Mouse (Mus musculus) forebrain, embryonic 11.5 days (tissue): ENCODE results near the gene Pitpnm2. TPM values are rescaled to one million over a fixed set of nuclear protein-coding genes. Genes with fewer than 3 reads are reported as not detected.

Experiments used
- ATAC-seq: fragments of 200-750 bp; cut with Nextera tagmentation; replicated peaks from 2 replicates; pipeline ENCODE4 v1.8.0; 2017; ENCODE audit warnings: moderate TSS enrichment; ENCODE audit not compliant: low FRiP score
- DNase-seq: peaks from one replicate; pipeline ENCODE4 v3.0.0-alpha.2; 2017; ENCODE audit warnings: low spot score
- H3K27ac ChIP-seq: fragments of 300-500 bp; sonication (generic); 2 replicates; pipeline ENCODE4 v1.5.1; 2014; ENCODE audit warnings: low read depth, low read length
- H3K27me3 ChIP-seq: fragments of 300-500 bp; sonication (generic); 2 replicates; pipeline ENCODE4 v1.6.1; 2014; ENCODE audit warnings: mild to moderate bottlenecking, low read length, mixed read lengths; ENCODE audit not compliant: control insufficient read depth, insufficient read depth
- H3K36me3 ChIP-seq: fragments of 300-500 bp; sonication (generic); 2 replicates; pipeline ENCODE4 v1.6.1; 2014; ENCODE audit warnings: mild to moderate bottlenecking, low read length, moderate library complexity, mixed read lengths; ENCODE audit not compliant: control insufficient read depth, insufficient read depth
- H3K4me1 ChIP-seq: fragments of 300-500 bp; sonication (generic); replicated peaks from 2 replicates; pipeline ENCODE4 v1.6.1; 2014; ENCODE audit warnings: low read length, mixed read lengths; ENCODE audit not compliant: control insufficient read depth, insufficient read depth
- H3K4me2 ChIP-seq: fragments of 300-500 bp; sonication (generic); 2 replicates; pipeline ENCODE4 v1.6.1; 2014; ENCODE audit warnings: low read depth, mild to moderate bottlenecking, low read length, moderate library complexity, mixed read lengths; ENCODE audit not compliant: severe bottlenecking
- H3K4me3 ChIP-seq: fragments of 300-500 bp; sonication (generic); 2 replicates; pipeline ENCODE4 v1.5.1; 2014; ENCODE audit warnings: low read depth, low read length
- H3K9ac ChIP-seq: fragments of 300-500 bp; sonication (generic); 2 replicates; pipeline ENCODE4 v1.6.1; 2014; ENCODE audit warnings: low read length
- H3K9me3 ChIP-seq: fragments of 300-500 bp; sonication (generic); 2 replicates; pipeline ENCODE4 v1.6.1; 2016; ENCODE audit warnings: low read length, mixed read lengths; ENCODE audit not compliant: control insufficient read depth
- WGBS: fragments of 180-500 bp; shearing (Covaris S2); extraction: QIAGEN DNeasy Blood & Tissue Kit; methylation state at CpG from one replicate; pipeline ENCODE4 v1.1.7; 2014; 5-methylcytosine and 5-hydroxymethylcytosine counted together
- polyA plus RNA-seq: library from polyadenylated mRNA; unstranded; fragments of >200 nt; fragmentation: Nextera tagmentation; extraction: Ambion mirVana; gene quantifications from 2 replicates; pipeline ENCODE4 v1.2.1, GENCODE M21; 2014

Pitpnm2 gene
- polyA plus RNA-seq, 1 experiment from 2014 or later: 6.8 TPM

DNA sequence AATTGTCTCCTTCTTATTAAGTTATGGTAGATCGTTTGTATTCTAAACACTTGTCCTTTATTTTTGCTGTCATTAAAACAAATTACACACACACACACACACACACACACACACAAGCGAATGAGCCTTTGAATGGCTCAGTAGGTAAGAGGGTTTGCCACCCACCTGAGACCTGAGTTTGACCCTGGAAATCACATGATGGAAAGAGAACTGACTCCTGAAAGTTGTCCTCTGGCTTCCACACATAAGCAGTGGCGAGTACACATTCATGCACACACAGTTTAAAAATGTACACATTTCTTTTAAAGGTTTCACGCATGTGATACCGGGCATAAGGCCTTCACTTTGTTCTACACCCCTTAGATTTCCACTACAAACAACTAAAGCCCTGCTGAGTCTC is 20.7 kb upstream of the Pitpnm2 start:
- no peaks in the 10 kb centered on the region; the same call in 1 of the 2 replicates for H3K36me3 ChIP-seq
- 92% methylated on average over 5 of the region's 5 CpGs for WGBS

GRCm38 (mm10) chr5:124269661-124270060 is 20.1 kb upstream of the Pitpnm2 start:
- Histone ChIP-seq H3K27ac (no peak overlapping the region), H3K9me3 (no peaks in the 10 kb centered on the region), H3K36me3 (no peaks in the 10 kb centered on the region; the same call in 1 of the 2 replicates), H3K4me3 (no peak overlapping the region), H3K4me2 (no peak overlapping the region), H3K27me3 (no peaks in the 10 kb centered on the region), H3K9ac (no peak overlapping the region), H3K4me1 (0 out of 2 replicates have a peak, but pooled peaks cover 2% of the 10 kb centered on the region)
- WGBS: 71% methylated on average over 11 of the region's 11 CpGs
- ATAC-seq (no peak), DNase-seq (no peak)

More for the DNA sequence above, 20.7 kb upstream of the Pitpnm2 start:
- no peak overlapping the region for H3K4me2 ChIP-seq
- no peak for ATAC-seq
- DNase-seq: no peak
- no peak overlapping the region for H3K9ac ChIP-seq
- no peaks in the 10 kb centered on the region for H3K27me3 ChIP-seq
- H3K4me3 ChIP-seq: no peak overlapping the region
- 0 out of 2 replicates have a peak, but pooled peaks cover 2% of the 10 kb centered on the region for H3K4me1 ChIP-seq
- no peaks in the 10 kb centered on the region for H3K9me3 ChIP-seq
- no peak overlapping the region for H3K27ac ChIP-seq

- Histone ChIP-seq H3K27ac (no peak overlapping the region), H3K9ac (no peak overlapping the region), H3K9me3 (no peaks in the 10 kb centered on the region), H3K4me1 (0 out of 2 replicates have a peak, but pooled peaks cover 2% of the 10 kb centered on the region), H3K27me3 (no peaks in the 10 kb centered on the region), H3K4me2 (no peak overlapping the region), H3K4me3 (no peak overlapping the region), H3K36me3 (no peaks in the 10 kb centered on the region; the same call in 1 of the 2 replicates)
- ATAC-seq (no peak), DNase-seq (no peak)
- WGBS: 94% methylated on average over 6 of the region's 6 CpGs
Measured at GRCm38 (mm10) chr5:124267652-124268051, 18.1 kb upstream of the Pitpnm2 start.

GRCm38 (mm10) chr5:124266821-124267220 is 17.3 kb upstream of the Pitpnm2 start:
- H3K4me1 ChIP-seq: 0 out of 2 replicates have a peak, but pooled peaks cover 2% of the 10 kb centered on the region
- H3K4me2 ChIP-seq: no peak overlapping the region
- H3K9me3 ChIP-seq: no peaks in the 10 kb centered on the region
- 85% methylated on average over 6 of the region's 6 CpGs for WGBS
- no peak overlapping the region for H3K27ac ChIP-seq
- ATAC-seq: no peak
- no peak overlapping the region for H3K9ac ChIP-seq
- H3K4me3 ChIP-seq: no peak overlapping the region
- no peak for DNase-seq
- no peaks in the 10 kb centered on the region; the same call in 1 of the 2 replicates for H3K36me3 ChIP-seq
- no peaks in the 10 kb centered on the region for H3K27me3 ChIP-seq

GRCm38 (mm10) chr5:124263246-124263645 is 13.7 kb upstream of the Pitpnm2 start:
- H3K4me3 ChIP-seq: no peak overlapping the region
- 83% methylated on average over 4 of the region's 4 CpGs for WGBS
- H3K27me3 ChIP-seq: no peaks in the 10 kb centered on the region
- H3K27ac ChIP-seq: no peak overlapping the region
- H3K4me2 ChIP-seq: no peak overlapping the region
- no peak for DNase-seq
- no peaks in the 10 kb centered on the region for H3K9me3 ChIP-seq
- no peak overlapping the region for H3K9ac ChIP-seq
- ATAC-seq: no peak
- H3K36me3 ChIP-seq: peaks cover 11% of the 10 kb centered on the region
- no peaks in the 10 kb centered on the region for H3K4me1 ChIP-seq

DNA sequence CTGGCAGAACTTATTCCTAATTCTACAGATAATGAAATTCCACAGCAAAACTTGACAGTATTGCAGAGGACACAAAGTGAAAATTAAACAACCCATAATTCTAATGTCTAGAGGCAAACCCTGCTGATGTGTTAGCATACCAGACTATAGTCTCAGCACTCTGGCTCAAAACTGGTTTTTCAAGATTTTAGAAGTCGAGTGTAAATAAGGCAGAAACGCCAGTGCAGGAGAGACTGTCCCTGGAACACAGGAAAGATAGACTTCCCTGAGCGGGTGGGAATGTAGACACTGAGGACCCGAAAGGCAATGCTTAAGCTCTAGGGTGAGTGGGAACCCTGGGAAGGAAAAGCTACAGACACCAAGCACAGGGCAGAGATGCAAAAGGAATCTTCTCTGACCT is 12.5 kb upstream of the Pitpnm2 start:
- H3K4me2 ChIP-seq: no peak overlapping the region
- H3K4me3 ChIP-seq: no peak overlapping the region
- DNase-seq (no peak), ATAC-seq (no peak)
- H3K9me3 ChIP-seq: no peaks in the 10 kb centered on the region
- H3K27me3 ChIP-seq: no peaks in the 10 kb centered on the region
- H3K27ac ChIP-seq: no peak overlapping the region
- H3K36me3 ChIP-seq: peaks cover 17% of the 10 kb centered on the region
- no peak overlapping the region for H3K9ac ChIP-seq
- no peaks in the 10 kb centered on the region for H3K4me1 ChIP-seq
- WGBS: 90% methylated on average over 4 of the region's 4 CpGs

GRCm38 (mm10) chr5:124259133-124259532 is 9.6 kb upstream of the Pitpnm2 start:
- H3K4me1 ChIP-seq: no peaks in the 10 kb centered on the region
- no peaks in the 10 kb centered on the region for H3K27me3 ChIP-seq
- no peak overlapping the region for H3K9ac ChIP-seq
- H3K4me2 ChIP-seq: no peak overlapping the region
- H3K9me3 ChIP-seq: no peaks in the 10 kb centered on the region
- H3K27ac ChIP-seq: no peak overlapping the region
- DNase-seq: no peak
- ATAC-seq: no peak
- 71% methylated on average over 2 of the region's 2 CpGs for WGBS
- H3K36me3 ChIP-seq: peaks cover 17% of the 10 kb centered on the region
- H3K4me3 ChIP-seq: no peak overlapping the region

GRCm38 (mm10) chr5:124258026-124258425 is 8.5 kb upstream of the Pitpnm2 start:
- Histone ChIP-seq H3K4me2 (no peak overlapping the region), H3K9me3 (no peaks in the 10 kb centered on the region), H3K9ac (no peak overlapping the region), H3K4me1 (no peaks in the 10 kb centered on the region), H3K4me3 (no peak overlapping the region), H3K36me3 (peaks cover 17% of the 10 kb centered on the region), H3K27ac (no peak overlapping the region), H3K27me3 (no peaks in the 10 kb centered on the region)
- 100% methylated on average over 1 of the region's 1 CpGs for WGBS
- ATAC-seq (no peak), DNase-seq (no peak)

DNA sequence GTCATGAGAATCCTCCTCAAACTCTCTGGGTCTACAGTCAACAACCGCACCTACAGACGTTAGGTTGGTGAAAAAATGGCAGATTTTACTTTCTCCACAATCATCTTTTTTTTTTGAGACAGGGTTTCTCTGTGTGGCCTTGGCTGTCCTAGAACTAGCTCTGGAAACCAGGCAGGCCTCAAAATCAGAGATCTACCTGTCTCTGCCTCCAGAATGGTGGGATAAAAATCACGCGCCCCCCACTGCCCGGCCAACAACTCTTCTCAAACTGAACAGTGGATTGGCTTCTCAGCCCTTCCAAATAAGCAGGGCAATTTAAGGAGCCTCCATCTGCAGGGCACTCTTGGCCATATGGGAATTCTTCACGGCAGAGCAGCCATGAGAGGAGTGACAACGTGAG is 5.6 kb upstream of the Pitpnm2 start:
- H3K9me3 ChIP-seq: no peaks in the 10 kb centered on the region
- no peaks in the 10 kb centered on the region for H3K27me3 ChIP-seq
- H3K36me3 ChIP-seq: peaks cover 15% of the 10 kb centered on the region
- ATAC-seq (no peak), DNase-seq (no peak)
- no peak overlapping the region for H3K27ac ChIP-seq
- no peak overlapping the region for H3K9ac ChIP-seq
- no peak overlapping the region for H3K4me2 ChIP-seq
- H3K4me1 ChIP-seq: no peaks in the 10 kb centered on the region; the same call in 1 of the 2 replicates
- H3K4me3 ChIP-seq: no peak overlapping the region
- 94% methylated on average over 7 of the region's 7 CpGs for WGBS
